Comparison of ENCODE assay signal across 8 mouse cellular contexts in the genomic region with DNA sequence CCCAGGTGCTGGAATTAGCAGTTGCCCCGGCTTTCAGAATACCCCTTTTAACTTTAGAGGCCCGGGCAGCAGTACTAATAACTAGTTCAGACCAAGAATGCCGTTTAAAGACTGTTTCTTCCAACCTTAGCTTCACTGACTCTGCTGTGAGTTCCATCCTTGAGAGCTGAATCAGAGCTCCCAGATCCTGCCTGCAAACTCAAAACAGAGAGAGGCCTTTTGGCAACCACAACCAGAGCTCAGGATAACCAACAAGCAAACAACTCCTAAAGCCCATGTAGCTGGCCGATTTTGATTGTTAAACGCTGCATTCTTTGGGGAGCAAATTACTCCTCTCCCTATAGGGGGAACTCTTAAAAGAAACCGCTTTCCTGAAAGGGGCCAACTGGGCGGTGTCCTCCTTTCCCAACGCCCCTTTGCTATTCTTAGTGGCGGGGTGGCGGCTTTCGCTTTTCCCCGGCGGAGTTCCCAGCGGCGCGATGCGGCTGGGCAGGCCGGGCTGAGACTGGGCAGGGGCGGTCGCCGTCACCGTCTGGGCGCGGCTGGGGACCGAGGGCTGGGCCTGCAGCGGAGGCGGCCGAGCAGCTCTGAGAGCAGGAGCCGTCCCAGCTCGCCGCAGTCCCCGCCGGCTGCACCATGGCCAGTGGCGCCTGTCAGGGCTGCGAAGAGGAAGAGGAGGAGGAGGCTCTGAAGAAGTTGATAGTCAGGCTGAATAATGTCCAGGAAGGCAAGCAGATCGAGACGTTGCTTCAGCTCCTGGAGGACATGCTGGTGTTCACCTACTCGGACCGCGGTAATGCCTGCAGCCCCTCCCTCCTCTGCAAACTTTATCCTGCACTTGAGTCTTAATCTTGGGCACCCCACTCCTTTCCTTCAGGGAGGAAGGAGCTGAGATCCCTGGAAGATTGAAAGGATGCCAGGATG. TPM values are rescaled to one million over a fixed set of nuclear protein-coding genes. Genes with fewer than 3 reads are reported as not detected.
DNase-seq lines count a peak whose midpoint lies in the region; ATAC-seq and TF ChIP-seq lines count a peak whose summit lies in the region.

A gene (plus strand): TSS at position 531 of the 924 bp plus-strand sequence.

- DNase-seq in cerebellum, adult 8-10 months = peak; percentile 76
- DNase-seq in forebrain, postnatal 0 days = peak; percentile 59
- DNase-seq in heart, postnatal 36 days = peak; percentile 88 to 91
- DNase-seq in layer of hippocampus, adult 2 months (ENCODE audit: low spot score in 2 of 2) = peak; percentile 51 to 68
- DNase-seq in lung, adult 2 months = peak; percentile 88
- DNase-seq in testis, postnatal 10 days (ENCODE audit: low spot score) = peak; percentile 84

- peak within 1 kb of the TSS; percentile 66 for H3K4me2 ChIP-seq in forebrain, postnatal 0 days (ENCODE audit: low read depth)
- peak within 1 kb of the TSS; percentile 58 for H3K4me2 ChIP-seq in neural tube, embryonic 14.5 days (ENCODE audit: low read depth, low read length)

- peak within 1 kb of the TSS; percentile 17; the same call in 1 of the 2 replicates for H3K27ac ChIP-seq in forebrain, postnatal 0 days (ENCODE audit: low read depth, low read length)
- peak within 1 kb of the TSS; percentile 83 for H3K27ac ChIP-seq in layer of hippocampus, adult 2 months
- H3K27ac ChIP-seq in neural tube, embryonic 14.5 days (ENCODE audit: low read depth, low read length) = 0 out of 2 replicates have a peak within 1 kb of the TSS, but pooled peaks have one; percentile 48

- peak; percentile 85 for TF ChIP-seq POLR2A in lung, adult 2 months (IDR thresholded peaks at IDR 0.05; ENCODE audit: borderline replicate concordance, extremely low read depth, low read depth, low read length)

- H3K9ac ChIP-seq in forebrain, postnatal 0 days = peak within 1 kb of the TSS; percentile 55
- H3K9ac ChIP-seq in neural tube, embryonic 14.5 days (replicated peaks; ENCODE audit: low read depth, low read length) = peak within 1 kb of the TSS; percentile 50

- 2% methylated on average over 39 of the region's 40 CpGs for WGBS in forebrain, postnatal 0 days
- WGBS in lung, adult 2 months = 2% methylated on average over 40 of the region's 40 CpGs
- WGBS in neural tube, embryonic 14.5 days = 2% methylated on average over 40 of the region's 40 CpGs

- intact Hi-C loops in heart, postnatal 36 days (cut with DNase I) = loop anchor here (2.0 to 5.0 kb wide), 2 partner anchors 28 to 66 kb away; no protein-coding TSS in a partner anchor

- peak; percentile 22; the same call in 1 of the 2 replicates for TF ChIP-seq CTCF in forebrain, postnatal 0 days (IDR thresholded peaks at IDR 0.05; ENCODE audit: low read depth)
- peak; percentile 48 for TF ChIP-seq CTCF in layer of hippocampus, adult 2 months (conservative IDR thresholded peaks at IDR 0.05)
- TF ChIP-seq CTCF in lung, adult 2 months (IDR thresholded peaks at IDR 0.05; ENCODE audit: insufficient read depth, low read length) = no peak

- no peaks in the 10 kb centered on the region for H3K27me3 ChIP-seq in forebrain, postnatal 0 days (ENCODE audit: insufficient read depth, low read length)
- H3K27me3 ChIP-seq in neural tube, embryonic 14.5 days (ENCODE audit: control insufficient read depth, insufficient read depth, low read length) = no peaks in the 10 kb centered on the region

- H3K4me1 ChIP-seq in forebrain, postnatal 0 days (ENCODE audit: insufficient read depth) = no peaks in the 10 kb centered on the region
- H3K4me1 ChIP-seq in lung, adult 2 months (ENCODE audit: control insufficient read depth, insufficient read depth, low read length) = peaks cover 10% of the 10 kb centered on the region
- H3K4me1 ChIP-seq in neural tube, embryonic 14.5 days (ENCODE audit: control insufficient read depth, insufficient read depth, low read length) = peaks cover 4% of the 10 kb centered on the region; the same call in 1 of the 2 replicates

- H3K36me3 ChIP-seq in forebrain, postnatal 0 days (ENCODE audit: insufficient read depth) = no peaks in the 10 kb centered on the region
- H3K36me3 ChIP-seq in neural tube, embryonic 14.5 days (ENCODE audit: control insufficient read depth, insufficient read depth, low read length) = no peaks in the 10 kb centered on the region

- ATAC-seq in CD4-positive, CD25-positive, alpha-beta regulatory T cell, adult 4 months = peak; percentile 61
- peak; percentile 99 for ATAC-seq in forebrain, postnatal 0 days
- ATAC-seq in neural tube, embryonic 14.5 days (ENCODE audit: low read depth) = peak; percentile 98

- H3K9me3 ChIP-seq in forebrain, postnatal 0 days (ENCODE audit: low read length) = no peaks in the 10 kb centered on the region
- H3K9me3 ChIP-seq in neural tube, embryonic 14.5 days (ENCODE audit: control insufficient read depth, low read length) = no peaks in the 10 kb centered on the region

- peak within 1 kb of the TSS; percentile 49 for H3K4me3 ChIP-seq in forebrain, postnatal 0 days (ENCODE audit: low read depth, low read length)
- peak within 1 kb of the TSS; percentile 81 for H3K4me3 ChIP-seq in layer of hippocampus, adult 2 months
- H3K4me3 ChIP-seq in lung, adult 2 months (replicated peaks; ENCODE audit: extremely low read depth, low read depth, low read length) = peak within 1 kb of the TSS; percentile 83
- H3K4me3 ChIP-seq in neural tube, embryonic 14.5 days (ENCODE audit: low read depth, low read length) = peak within 1 kb of the TSS; percentile 38

RNA-seq across cellular contexts. Expression of the gene that starts here (rescaled TPM):
- under 1 TPM in 1 of 2 experiments, not detected in 1; 0.37 TPM for polyA plus RNA-seq in CD4-positive, CD25-positive, alpha-beta regulatory T cell, adult 4 months (2017; shearing (Covaris generic))
- 4.2 and 4.5 TPM in 2 replicates for total RNA-seq in forebrain, postnatal 0 days (2014; rRNA removed)
- 1.1 and 1.7 TPM in 2 replicates for polyA plus RNA-seq in forebrain, postnatal 0 days (2015; fragmentation: Nextera tagmentation; extraction: Ambion mirVana)
- 10 to 100 TPM; 12.5 to 14.3 TPM for total RNA-seq in heart, postnatal 36 days (2021)
- 10 to 100 TPM; 22.0 to 22.3 TPM for total RNA-seq in layer of hippocampus, adult 2 months (2021)
- 12.2 and 14.7 TPM in 2 replicates for polyA plus RNA-seq in lung, adult 2 months (2012; rRNA removed)
- 2.3 and 2.8 TPM in 2 replicates for polyA plus RNA-seq in neural tube, embryonic 14.5 days (2014; fragmentation: Nextera tagmentation; extraction: Ambion mirVana)

Comparison
In these comparisons a context has a peak if more than half of its experiments do, and no peak if none do; other contexts are left out.
1. Peak in every context shown above with its lines: DNase-seq, ATAC-seq, H3K4me3 ChIP-seq and H3K27ac ChIP-seq.
2. Peak in ATAC-seq in CD4-positive, CD25-positive, alpha-beta regulatory T cell, adult 4 months; RNA of the gene not detected or under 1 TPM.
3. H3K27ac ChIP-seq: peak in every context shown above with its lines; median percentile 83 in layer of hippocampus, adult 2 months; 48 in neural tube, embryonic 14.5 days; 17 in forebrain, postnatal 0 days.